Mouse (Mus musculus) embryo, embryonic 11 days (tissue): ENCODE data around the gene Zmiz1.

Experiments
- DNase-seq: peaks from one replicate; pipeline ENCODE4 v3.0.0-alpha.2; 2015

Zmiz1 gene

GRCm38 (mm10) chr14:25456666-25457433 lies 2.1 kb upstream of the Zmiz1 start:
- peak; percentile 43 for DNase-seq

GRCm38 (mm10) chr14:25457434-25457957 lies 1.5 kb upstream of the Zmiz1 start:
- DNase-seq: peak; percentile 98

DNA sequence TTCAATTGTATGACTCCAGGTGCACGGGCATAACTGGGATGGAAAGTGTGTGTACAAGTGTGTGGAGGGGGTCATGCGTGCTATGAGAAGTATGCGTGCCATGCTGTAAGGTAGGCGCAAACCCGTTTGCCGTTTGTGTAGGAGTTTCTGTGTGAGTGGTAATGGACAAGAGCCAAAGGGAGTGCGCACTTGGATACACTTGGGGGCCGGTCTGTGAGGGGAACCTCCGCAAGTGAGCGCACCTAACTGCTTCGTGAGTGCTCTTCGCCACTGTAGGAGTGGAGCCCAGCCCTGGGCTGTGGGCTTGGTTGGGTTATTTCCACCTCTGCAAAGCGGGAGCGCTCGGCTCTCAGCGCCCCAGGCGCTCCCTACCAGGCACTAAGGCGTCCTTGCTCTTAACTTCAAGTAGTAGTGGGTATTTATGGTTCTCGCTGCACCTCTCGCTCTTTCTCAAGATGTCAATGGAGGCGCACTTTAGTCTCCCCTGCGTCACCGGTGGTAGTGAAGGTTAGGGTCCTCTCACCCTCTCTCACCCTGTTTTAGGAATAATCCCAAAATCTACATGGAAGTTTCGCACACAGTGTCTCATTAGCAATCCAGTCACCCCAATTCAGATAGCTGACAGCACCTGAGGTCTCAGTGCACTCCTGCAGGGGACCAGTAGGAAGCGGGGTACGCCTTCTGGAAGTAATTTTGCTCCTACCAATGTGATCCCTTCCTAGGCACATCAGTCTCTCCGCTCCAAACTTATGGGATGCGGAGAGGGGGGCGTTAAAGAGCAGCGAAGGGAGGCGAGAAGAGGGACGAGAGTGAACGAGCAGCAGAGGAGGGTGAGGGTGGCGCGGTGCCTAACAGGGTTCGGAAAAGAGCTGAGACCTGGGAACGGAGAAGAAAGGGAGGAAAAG lies 622 bp upstream of the Zmiz1 start:
- peak; percentile 80 for DNase-seq

DNA sequence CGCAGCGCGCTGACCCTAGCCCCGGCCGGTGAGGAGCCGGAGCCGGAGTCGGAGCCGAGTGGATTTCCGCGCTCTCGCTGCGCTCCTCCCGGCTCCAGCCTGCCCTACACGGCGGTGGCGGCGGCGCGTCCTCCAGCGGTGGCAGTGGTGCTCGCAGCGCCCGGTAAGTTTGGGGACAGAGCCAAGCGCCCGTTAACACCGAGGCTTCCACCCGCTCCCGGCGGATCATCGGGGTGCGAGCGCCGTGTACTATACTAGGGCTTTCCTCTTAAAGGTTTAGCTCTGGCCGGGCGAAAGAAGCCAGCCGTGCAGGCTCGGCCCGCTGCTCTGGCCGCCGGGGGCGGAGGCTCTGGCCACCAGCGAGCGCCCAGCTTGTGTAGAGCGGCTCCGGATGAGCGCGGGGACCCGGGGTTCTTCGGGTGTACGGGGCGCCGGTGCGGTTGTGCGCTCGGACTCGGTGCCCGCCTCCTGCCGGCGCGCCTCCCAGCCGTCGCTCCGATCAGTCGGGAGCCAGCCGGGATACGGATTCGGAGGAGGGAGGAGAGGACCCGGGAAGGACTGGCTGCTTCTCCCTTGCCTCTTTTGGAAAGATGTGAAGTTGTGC lies 511 bp downstream of the Zmiz1 start:
- DNase-seq: no peak

GRCm38 (mm10) chr14:25459998-25460800 lies 1.2 kb downstream of the Zmiz1 start:
- peak; percentile 76 for DNase-seq

DNA sequence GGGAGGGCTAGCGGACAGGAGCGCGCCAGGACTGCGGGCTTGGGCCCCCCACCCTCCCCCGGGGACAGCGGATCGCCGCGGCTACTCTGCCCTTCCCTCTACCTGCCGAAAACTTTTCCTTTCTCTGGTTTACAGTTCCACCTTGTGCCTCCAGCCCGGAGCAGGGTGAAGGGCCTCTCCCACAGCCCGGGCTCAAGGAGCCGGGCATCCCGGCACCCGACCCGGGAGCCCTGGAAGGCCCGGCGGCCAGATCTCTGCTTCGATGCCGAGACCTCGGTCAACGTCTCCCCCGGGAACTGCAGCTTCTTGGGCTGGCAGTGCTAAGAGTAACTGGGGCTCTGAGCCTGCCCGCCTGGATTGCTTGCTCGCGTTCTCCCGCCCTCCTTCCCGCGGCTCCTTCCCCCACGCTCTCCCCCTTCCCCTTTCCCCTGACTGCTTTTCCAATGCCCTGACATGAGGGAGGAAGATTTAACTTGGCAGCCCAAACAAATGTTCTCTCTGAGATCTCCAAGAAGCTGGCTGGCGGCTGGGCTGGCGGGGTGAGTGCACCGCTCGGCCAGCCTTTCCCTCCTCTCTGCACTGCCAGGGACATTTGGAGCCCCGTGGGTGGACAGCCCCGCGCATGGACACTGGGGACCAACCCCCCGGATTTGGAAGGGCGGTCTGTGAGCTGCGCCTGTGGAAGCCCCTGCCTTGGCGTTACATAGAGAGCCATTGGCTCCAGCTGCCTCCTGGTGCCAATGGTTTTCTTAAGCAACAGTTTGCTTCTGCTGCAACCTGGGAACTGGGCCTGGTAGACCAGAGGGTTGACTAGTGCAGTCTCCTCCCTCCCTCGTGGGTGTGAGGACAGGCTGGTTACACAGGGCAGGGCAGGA lies 2.1 kb downstream of the Zmiz1 start:
- DNase-seq: peak; percentile 78

- peak; percentile 58 for DNase-seq
Measured at GRCm38 (mm10) chr14:25461676-25462385, 2.8 kb downstream of the Zmiz1 start.

GRCm38 (mm10) chr14:25462975-25463374 lies 4.0 kb downstream of the Zmiz1 start:
- peak; percentile 33 for DNase-seq

GRCm38 (mm10) chr14:25463919-25464318 lies 4.9 kb downstream of the Zmiz1 start:
- DNase-seq: no peak

- DNase-seq: no peak
Measured at GRCm38 (mm10) chr14:25464611-25465307, 5.8 kb downstream of the Zmiz1 start.

DNA sequence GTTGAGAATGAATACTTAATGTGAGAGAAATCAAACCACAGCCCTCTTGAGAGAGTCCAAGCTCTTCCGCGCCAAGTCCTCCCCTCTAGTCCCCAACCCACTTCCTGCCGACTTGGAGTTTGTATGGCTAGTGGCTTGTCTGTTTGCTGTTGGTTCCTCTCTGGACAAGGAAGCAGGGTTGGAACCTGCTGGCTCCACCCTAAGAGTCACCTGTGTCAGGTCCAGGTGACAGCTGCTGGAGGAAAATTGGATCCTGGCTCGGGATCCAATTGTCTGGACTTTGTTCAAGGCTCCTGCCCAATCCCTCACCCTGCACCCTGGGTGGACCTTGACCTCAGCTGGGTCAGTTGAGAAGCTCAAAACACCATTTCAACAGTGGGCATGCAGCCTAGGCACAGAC lies 7.4 kb downstream of the Zmiz1 start:
- DNase-seq: no peak

DNA sequence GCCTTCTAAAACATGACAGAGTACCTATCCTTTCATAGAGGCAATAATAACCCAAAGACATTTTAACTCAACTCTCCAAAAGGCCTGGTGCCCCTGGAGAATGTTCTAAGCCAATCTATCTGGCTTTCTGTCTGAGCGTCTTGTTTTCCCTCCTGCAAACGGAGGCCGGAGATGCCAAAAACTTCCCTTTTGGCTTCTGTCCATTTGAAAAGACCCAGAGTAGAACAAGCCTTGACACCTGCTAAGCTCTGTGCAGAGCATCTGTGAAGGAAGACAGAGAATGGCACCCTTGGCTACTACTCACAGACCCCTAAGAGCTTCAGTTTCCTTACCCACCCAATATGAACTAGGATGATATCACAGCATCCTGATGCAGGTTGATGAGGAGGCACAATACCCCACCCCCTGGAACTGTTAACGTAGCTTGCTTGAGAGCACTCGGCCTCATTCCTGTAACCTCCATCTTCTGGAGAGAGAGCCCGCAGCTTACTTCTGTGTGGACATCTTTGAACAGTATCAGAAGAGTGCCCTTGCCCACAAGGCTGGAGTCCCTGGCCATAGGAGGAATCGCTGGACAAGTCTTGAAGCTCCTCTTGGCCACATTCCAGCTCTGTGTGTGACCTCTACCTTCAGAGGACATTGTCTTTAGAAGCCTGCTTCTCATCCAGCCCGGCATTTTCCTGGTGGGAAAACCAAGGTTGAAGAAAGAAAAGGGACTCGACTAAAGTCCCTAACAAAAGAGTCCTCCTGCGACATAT lies 9.1 kb downstream of the Zmiz1 start:
- DNase-seq: no peak

- DNase-seq: no peak
Measured at GRCm38 (mm10) chr14:25468891-25469529, 10.0 kb downstream of the Zmiz1 start.

DNA sequence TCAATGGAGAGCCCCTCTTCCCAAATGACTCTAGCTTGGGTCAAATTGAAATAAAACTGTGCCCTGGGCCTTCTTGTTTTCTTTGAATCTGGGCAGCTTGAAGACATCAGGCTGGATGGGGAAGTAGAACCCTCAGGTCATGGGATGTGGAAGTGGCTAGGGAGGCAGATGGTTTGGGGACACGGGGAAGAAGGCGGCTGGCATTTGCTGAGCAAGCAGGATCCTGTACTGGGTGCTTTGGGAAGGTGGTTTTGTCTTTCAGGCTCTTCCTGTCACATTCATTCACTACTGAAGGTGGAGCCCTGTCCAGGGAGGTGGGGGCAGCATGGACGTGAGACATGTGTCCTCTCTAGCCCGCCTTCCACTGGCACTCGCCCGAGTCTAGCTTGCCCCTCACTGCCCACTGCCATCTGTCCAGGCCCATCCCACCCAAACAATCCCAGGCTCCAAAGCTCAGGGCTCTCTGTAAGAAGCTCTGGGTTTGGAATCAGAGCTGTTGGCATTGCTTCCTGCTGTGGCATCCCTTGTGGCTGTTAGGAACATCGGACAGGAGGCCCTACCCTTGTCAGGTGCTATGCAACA lies 11.3 kb downstream of the Zmiz1 start:
- DNase-seq: no peak

- no peak for DNase-seq
Measured at GRCm38 (mm10) chr14:25471035-25471434, 12.1 kb downstream of the Zmiz1 start.

DNA sequence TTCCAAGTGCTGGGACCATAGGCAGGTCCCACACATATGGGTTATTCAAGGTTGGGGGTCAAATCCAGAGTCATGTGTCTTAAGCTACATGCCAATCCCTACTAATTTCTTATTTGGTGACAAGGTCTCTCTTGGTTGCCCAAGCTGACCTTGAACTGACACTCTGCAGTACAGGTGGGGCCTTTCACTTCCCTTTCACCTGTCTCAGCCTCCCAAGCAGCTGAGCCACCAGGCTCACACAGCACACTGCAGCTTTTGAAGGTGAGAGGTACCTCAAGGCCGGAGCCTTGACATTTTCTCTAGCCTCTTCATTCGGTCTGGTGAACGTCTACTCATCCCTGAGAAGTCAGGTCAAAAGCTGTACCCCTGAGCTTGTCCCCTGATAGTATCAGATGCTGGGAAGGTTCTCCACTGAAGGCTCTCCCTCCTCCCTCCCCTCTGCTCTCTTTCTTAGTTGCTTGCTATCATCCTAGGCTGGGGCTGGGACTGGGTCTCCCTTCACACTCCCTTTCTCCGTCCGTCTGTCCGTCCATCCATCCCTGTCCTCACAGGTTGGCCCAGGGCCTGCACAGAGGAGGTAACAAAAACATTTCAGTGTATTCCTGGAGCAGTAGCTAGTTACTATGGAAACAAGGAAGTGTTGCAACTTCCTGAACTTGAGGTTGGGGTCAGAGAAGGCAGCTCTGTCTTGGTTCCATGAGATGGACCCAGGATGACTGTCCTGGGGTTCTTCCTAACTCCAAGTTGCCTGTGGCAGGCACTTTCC lies 13.3 kb downstream of the Zmiz1 start:
- DNase-seq: no peak

DNA sequence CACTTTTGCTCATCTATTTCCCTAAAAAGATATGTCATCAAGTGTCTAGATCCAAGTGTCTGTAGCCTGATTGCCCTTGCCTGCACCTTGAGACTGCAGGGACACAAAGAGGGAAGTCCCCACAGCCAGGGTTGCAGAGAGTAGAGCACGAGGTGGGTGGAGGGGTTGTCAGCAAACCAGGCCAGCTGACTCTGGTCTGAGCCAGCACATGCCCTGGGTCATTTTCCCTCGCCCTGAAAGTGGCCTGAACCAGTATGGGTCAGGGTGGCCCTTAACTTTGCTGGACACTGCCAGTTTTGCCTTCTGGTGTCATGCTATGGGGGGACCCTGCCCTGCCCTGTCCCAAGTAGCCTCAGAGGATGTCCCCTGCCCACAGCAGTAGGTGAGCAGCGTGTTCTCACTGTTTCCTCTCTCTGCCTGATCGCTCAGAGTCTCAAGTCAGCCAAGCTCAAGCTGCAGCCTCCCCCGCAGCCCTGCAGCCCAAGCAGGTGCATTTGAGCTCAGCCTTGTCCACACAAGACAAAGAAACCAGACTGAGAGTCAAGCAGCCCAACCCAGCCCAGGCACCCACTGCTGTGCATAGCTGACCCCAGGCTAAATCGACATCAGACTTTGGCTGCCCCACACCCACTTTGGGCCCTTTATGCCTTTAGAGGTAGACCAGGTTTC lies 14.1 kb downstream of the Zmiz1 start:
- DNase-seq: no peak
